Mouse (Mus musculus): ENCODE results near the gene Sox4. TPM values are rescaled to one million over a fixed set of nuclear protein-coding genes. Genes with fewer than 3 reads are reported as not detected.

Gene Sox4
- 28.2 TPM for polyA plus RNA-seq (2012; fragmentation: generic; extraction: Trizol)

DNA sequence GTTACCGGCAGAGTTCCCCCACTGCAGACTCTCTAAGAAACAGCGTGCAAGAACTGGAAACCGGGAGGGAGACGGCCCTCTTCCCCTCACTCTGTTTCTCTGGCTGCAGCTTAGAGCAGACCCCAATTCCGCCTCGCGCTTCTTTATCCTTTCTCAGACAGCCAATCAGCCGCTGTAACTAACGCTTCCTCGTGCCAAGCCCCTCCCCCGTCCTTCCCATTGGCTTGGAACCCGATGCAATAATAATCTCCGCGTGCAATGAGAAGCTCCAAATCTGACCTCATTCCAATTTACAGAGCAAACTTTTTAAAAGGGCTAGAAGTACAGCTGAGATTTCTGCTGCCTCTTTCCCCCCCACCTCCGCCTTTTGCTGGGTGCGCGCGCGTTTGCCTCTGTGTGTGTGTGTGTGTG is at the start of gene Sox4:
TSS of gene Sox4 (minus strand) at position 133 of the 411 bp plus-strand sequence.
- peak within 1 kb of the TSS; percentile 79 for H3K4me2 ChIP-seq (ENCODE audit: low read depth)
- H3ac ChIP-seq (ENCODE audit: control insufficient read depth, insufficient read length) = peak within 1 kb of the TSS; percentile 92
- peaks cover 8% of the 10 kb centered on the region for H3K36me3 ChIP-seq (ENCODE audit: control insufficient read depth, insufficient read depth)
- peak; percentile 92 for TF ChIP-seq POLR2A (IDR thresholded peaks at IDR 0.05; ENCODE audit: insufficient read length, low read depth)
- no peak for TF ChIP-seq TCF12 (IDR thresholded peaks at IDR 0.05; ENCODE audit: insufficient read depth, poor library complexity, severe bottlenecking)
- TF ChIP-seq SRF (IDR thresholded peaks at IDR 0.05; ENCODE audit: control insufficient read depth, insufficient read length, low read depth) = no peak
- no peak for TF ChIP-seq MAX (IDR thresholded peaks at IDR 0.05; ENCODE audit: low read depth)
- TF ChIP-seq USF1 (IDR thresholded peaks at IDR 0.05; ENCODE audit: low read depth) = no peak
- 0 out of 2 replicates have a peak, but pooled peaks have one; percentile 0 for TF ChIP-seq CEBPB (IDR thresholded peaks at IDR 0.05; ENCODE audit: insufficient read depth, poor library complexity, severe bottlenecking)
- peak; percentile 92 for TF ChIP-seq POLR2AphosphoS2 (IDR thresholded peaks at IDR 0.05; ENCODE audit: insufficient read length, low read depth)
- no peak for TF ChIP-seq E2F4 (IDR thresholded peaks at IDR 0.05; ENCODE audit: insufficient read depth)
- no peak for TF ChIP-seq MYOG (IDR thresholded peaks at IDR 0.05; ENCODE audit: control insufficient read depth in 1 of 3, insufficient read depth in 1 of 3, insufficient read length in 2 of 3, low read depth in 2 of 3)
- TF ChIP-seq MYOD1 (IDR thresholded peaks at IDR 0.05; ENCODE audit: control insufficient read depth in 1 of 3, insufficient read length in 2 of 3, low read depth in 2 of 3) = no peak
- no peak for TF ChIP-seq TCF3 (IDR thresholded peaks at IDR 0.05; ENCODE audit: insufficient read length, low read depth)
- peaks cover 36% of the 10 kb centered on the region for H3K79me2 ChIP-seq (ENCODE audit: control insufficient read depth, insufficient read depth)
- peak within 1 kb of the TSS; percentile 99 for H3K4me3 ChIP-seq
- no peaks in the 10 kb centered on the region for H3K27me3 ChIP-seq (ENCODE audit: control insufficient read depth, insufficient read depth, insufficient read length)

GRCm38 (mm10) chr13:28991899-28992664 is 38.6 kb upstream of the Sox4 start:
- H3K4me2 ChIP-seq (ENCODE audit: low read depth) = no peak overlapping the region
- H3ac ChIP-seq (ENCODE audit: control insufficient read depth, insufficient read length) = no peak overlapping the region
- no peak overlapping the region for H3K4me3 ChIP-seq
- no peaks in the 10 kb centered on the region for H3K36me3 ChIP-seq (ENCODE audit: control insufficient read depth, insufficient read depth)
- TF ChIP-seq TCF12 (IDR thresholded peaks at IDR 0.05; ENCODE audit: insufficient read depth, poor library complexity, severe bottlenecking) (no peak), CEBPB (IDR thresholded peaks at IDR 0.05; ENCODE audit: insufficient read depth, poor library complexity, severe bottlenecking) (no peak), SRF (IDR thresholded peaks at IDR 0.05; ENCODE audit: control insufficient read depth, insufficient read length, low read depth) (no peak), USF1 (IDR thresholded peaks at IDR 0.05; ENCODE audit: low read depth) (no peak)
- H3K27me3 ChIP-seq (ENCODE audit: control insufficient read depth, insufficient read depth, insufficient read length) = no peaks in the 10 kb centered on the region
- H3K79me2 ChIP-seq (ENCODE audit: control insufficient read depth, insufficient read depth) = no peaks in the 10 kb centered on the region

DNA sequence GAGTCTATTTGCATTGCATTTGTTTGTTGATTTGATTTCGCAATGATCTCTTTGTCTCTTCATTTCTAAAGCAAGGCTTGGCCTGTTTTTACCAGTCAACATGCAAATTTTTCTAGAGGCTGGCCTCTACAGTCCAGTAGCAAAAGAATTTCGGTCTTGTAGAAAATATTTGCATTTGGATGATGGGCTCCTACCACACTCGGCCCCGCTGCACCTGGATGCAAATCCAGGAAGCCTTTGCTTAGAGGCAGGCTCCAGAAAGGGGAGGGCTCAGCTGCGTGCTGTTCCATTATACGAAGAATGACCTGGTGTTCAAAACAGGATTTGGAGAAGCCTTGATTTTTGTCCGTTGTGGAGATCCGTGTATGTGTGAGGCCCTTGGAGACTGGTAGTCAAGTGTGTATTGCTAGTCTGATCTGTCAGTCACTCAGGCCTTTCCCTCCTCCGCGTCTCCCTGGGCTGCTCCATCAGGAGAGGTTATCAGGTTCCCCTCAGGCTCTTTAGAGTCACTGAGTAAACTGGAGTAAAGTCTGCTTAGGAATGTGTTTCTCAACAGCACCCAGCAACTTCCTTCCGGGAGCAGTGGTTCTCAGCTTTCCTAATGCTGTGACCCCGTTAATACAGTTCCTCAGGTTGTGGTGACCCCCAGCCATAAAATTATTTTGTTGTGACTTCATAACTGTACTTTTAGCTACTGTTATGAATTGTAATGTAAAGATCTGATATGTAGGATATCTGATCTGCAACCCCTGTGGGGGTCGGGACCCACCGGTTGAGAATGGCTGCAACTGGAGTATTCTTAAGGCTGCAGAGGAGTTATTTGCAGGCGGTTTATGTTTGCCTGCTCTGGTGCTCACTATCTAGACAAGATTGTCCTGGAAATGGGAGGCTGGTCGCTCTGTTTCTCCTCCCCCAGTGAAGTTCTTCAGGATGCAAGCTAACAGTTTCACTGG is 35.5 kb upstream of the Sox4 start:
- Histone ChIP-seq H3K4me2 (ENCODE audit: low read depth) (no peak overlapping the region), H3ac (ENCODE audit: control insufficient read depth, insufficient read length) (no peak overlapping the region), H3K27me3 (ENCODE audit: control insufficient read depth, insufficient read depth, insufficient read length) (no peaks in the 10 kb centered on the region), H3K36me3 (ENCODE audit: control insufficient read depth, insufficient read depth) (no peaks in the 10 kb centered on the region), H3K4me3 (no peak overlapping the region), H3K79me2 (ENCODE audit: control insufficient read depth, insufficient read depth) (no peaks in the 10 kb centered on the region)
- no peak for TF ChIP-seq MAX (IDR thresholded peaks at IDR 0.05; ENCODE audit: low read depth)
- no peak for TF ChIP-seq MYOG (IDR thresholded peaks at IDR 0.05; ENCODE audit: control insufficient read depth in 1 of 3, insufficient read depth in 1 of 3, insufficient read length in 2 of 3, low read depth in 2 of 3)
- no peak for TF ChIP-seq POLR2AphosphoS2 (IDR thresholded peaks at IDR 0.05; ENCODE audit: insufficient read length, low read depth)
- no peak for TF ChIP-seq MYOD1 (IDR thresholded peaks at IDR 0.05; ENCODE audit: control insufficient read depth in 1 of 3, insufficient read length in 2 of 3, low read depth in 2 of 3)
- no peak for TF ChIP-seq USF1 (IDR thresholded peaks at IDR 0.05; ENCODE audit: low read depth)
- TF ChIP-seq REST (IDR thresholded peaks at IDR 0.05; ENCODE audit: insufficient read depth, insufficient read length) = no peak
- TF ChIP-seq POLR2A (IDR thresholded peaks at IDR 0.05; ENCODE audit: insufficient read length, low read depth) = no peak
- TF ChIP-seq TCF12 (IDR thresholded peaks at IDR 0.05; ENCODE audit: insufficient read depth, poor library complexity, severe bottlenecking) = no peak
- no peak for TF ChIP-seq CEBPB (IDR thresholded peaks at IDR 0.05; ENCODE audit: insufficient read depth, poor library complexity, severe bottlenecking)
- TF ChIP-seq E2F4 (IDR thresholded peaks at IDR 0.05; ENCODE audit: insufficient read depth) = no peak
- no peak for TF ChIP-seq TCF3 (IDR thresholded peaks at IDR 0.05; ENCODE audit: insufficient read length, low read depth)
- no peak for TF ChIP-seq SRF (IDR thresholded peaks at IDR 0.05; ENCODE audit: control insufficient read depth, insufficient read length, low read depth)

DNA sequence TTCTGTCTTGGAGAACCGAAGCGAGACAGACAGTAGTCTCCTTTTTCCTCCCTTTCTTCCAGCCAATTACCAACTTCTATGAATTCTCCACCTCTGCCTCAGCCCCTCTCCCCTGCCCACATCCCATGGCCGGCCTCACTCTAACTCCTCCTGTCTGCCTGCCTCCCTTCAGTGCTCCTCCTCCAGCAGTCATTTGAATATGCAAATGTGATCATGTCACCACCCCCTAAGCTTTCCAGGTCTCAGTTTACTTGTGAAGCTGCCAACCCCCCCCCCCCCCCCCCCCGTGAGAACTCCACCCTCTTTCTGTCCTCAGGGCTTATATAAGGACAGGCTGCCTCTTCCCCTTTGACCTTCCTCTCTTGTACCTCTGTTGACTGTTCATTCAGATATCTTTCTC is 27.2 kb upstream of the Sox4 start:
- H3K4me2 ChIP-seq (ENCODE audit: low read depth) = no peak overlapping the region
- no peaks in the 10 kb centered on the region for H3K79me2 ChIP-seq (ENCODE audit: control insufficient read depth, insufficient read depth)
- H3ac ChIP-seq (ENCODE audit: control insufficient read depth, insufficient read length) = no peak overlapping the region

More for the DNA sequence above, 27.2 kb upstream of the Sox4 start:
- H3K36me3 ChIP-seq (ENCODE audit: control insufficient read depth, insufficient read depth) = no peaks in the 10 kb centered on the region
- H3K27me3 ChIP-seq (ENCODE audit: control insufficient read depth, insufficient read depth, insufficient read length) = no peaks in the 10 kb centered on the region
- no peak for TF ChIP-seq MYOD1 (IDR thresholded peaks at IDR 0.05; ENCODE audit: control insufficient read depth in 1 of 3, insufficient read length in 2 of 3, low read depth in 2 of 3)
- TF ChIP-seq REST (IDR thresholded peaks at IDR 0.05; ENCODE audit: insufficient read depth, insufficient read length) = no peak
- no peak for TF ChIP-seq MAX (IDR thresholded peaks at IDR 0.05; ENCODE audit: low read depth)
- TF ChIP-seq TCF3 (IDR thresholded peaks at IDR 0.05; ENCODE audit: insufficient read length, low read depth) = no peak
- TF ChIP-seq POLR2AphosphoS2 (IDR thresholded peaks at IDR 0.05; ENCODE audit: insufficient read length, low read depth) = no peak
- TF ChIP-seq TCF12 (IDR thresholded peaks at IDR 0.05; ENCODE audit: insufficient read depth, poor library complexity, severe bottlenecking) = no peak
- no peak for TF ChIP-seq USF1 (IDR thresholded peaks at IDR 0.05; ENCODE audit: low read depth)
- no peak overlapping the region for H3K4me3 ChIP-seq
